Mouse (Mus musculus) heart, adult 18-20 months (tissue): ENCODE results near the gene Klhdc1. TPM values are rescaled to one million over a fixed set of nuclear protein-coding genes. Genes with fewer than 3 reads are reported as not detected.
A peak's percentile ranks its signal among the peaks of the same experiment; 100 is the strongest.

Experiments used
- DNase-seq, 2 experiments: peaks; one replicate each; pipeline ENCODE4 v3.0.0; 2021 to 2022; ENCODE audit warnings: mixed read lengths in 1 of 2
- total RNA-seq, 2 experiments: library from RNA; stranded (reverse); gene quantifications; 2 replicates each; pipeline ENCODE4 v1.2.3; 2021

Klhdc1 gene
- total RNA-seq, 2 experiments from 2014 or later = 42.1 TPM

DNA sequence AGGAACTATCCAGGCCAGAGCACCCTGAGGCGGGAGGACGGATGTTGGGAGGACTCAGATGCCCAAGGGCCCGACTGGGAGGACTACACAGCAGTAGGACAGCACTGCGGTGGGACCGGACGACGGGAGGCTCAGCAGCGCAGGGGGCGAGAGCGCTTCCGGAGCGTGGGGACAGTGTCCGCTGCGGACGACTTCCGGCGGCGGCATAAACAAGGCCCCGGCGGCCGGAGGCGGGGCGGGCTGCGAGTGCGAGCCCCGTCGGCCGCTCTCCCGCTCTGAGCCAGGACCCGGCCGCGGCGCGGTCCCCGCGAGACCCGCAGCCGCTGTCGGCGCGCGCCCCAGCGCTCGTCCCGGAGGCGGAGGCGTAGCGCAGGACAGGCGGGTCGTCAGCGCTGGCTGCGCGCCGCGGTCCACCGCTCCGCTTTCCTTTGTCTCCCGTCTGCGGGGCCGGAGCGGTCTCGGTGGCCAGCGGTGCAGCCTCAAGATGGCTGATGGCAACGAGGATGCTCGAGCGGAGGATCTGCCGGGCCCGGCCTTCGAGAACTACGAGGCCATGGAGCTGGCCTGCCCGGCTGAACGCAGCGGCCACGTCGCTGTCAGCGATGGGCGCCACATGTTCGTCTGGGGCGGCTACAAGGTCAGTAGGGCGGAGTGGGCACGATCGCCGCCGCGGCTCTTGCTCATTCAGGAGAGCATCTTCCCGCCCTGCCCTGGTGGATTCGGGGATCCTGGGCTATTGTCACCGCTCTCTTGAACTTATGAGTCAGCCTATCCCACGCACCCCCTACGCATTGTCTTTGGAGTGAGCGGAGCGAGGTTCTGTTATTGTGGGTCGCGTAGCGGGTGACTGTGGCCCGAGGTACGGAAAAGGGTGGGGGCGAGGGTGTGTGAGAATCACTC lies 55.8 kb downstream of the Klhdc1 start, which contains the start of gene Klhdc2:
Gene Klhdc2, plus strand, starts transcription at position 171 of the 900 bp plus-strand sequence.
- DNase-seq = peak; percentile 89 to 92

DNA sequence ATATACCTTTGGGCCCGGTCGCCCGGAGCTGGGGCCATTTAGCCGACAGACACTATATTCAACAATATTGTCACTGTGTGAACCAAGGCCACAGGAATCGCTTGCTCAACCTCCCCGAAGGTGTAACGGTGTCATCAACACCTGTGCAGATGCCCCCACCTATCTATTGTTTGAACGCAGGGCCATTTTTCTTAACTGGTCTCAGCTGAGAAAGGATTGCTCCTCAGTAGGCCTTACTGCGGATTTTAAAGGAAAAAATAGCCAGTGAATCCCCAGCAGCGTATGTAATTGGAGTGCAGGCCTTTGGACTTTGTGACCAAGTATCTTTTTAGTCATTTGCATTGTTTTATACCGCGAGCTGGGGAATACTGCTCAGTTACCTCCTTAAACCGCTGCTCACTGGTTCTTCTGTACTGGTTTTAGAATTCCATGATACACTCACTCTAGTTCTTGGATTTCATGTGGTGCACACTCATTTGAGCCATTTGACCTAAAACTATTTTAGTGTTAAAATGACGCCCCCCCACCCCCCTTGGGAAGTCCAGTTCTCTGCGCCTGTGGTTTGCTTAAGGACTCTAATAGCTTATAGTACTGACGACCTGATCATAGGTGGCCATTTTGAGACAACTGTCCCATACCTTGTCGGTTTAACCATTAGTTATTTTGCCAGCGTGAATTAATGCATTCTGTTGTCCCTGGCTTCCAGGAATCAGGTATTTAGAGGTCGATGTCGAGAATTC lies 56.6 kb downstream of the Klhdc1 start:
- no peak for DNase-seq

DNA sequence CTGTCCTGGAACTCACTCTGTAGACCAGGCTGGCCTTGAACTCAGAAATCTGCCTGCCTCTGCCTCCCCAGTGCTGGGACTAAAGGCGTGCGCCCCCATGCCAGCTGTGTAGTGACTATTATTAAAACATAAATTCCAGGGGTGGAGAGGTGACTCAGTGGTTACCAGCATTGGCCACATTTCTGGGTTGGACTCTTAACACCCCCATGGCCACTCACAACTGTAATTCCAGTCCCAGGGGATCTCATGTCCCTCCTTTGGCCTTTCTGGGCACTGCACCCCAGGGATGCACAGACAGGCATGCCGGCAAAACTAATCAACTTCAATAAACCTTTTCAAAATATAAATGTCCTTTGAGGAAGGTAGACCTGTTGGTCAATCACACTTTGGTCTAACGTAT lies 57.3 kb downstream of the Klhdc1 start:
- DNase-seq = no peak

DNA sequence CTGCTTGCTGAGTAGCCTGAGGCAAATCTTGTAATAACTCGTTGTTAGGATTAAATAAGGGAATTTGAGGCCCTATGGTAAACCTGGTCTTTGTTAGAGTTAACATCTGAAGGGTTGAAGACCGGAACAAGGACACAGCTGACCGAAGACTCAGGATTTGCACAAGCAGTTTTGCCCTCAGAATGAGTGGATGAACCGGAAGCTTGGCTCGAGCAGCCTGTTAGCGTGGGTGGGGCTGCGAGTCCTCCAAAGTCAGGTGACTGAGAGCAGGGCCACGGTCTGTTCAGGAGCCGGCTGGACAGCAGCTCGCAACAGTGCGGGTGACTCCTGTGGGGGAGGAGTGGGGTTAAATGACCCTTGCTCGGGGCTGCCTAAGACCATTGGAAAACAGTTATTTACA lies 58.3 kb downstream of the Klhdc1 start:
- peak; percentile 61 to 74 for DNase-seq

DNA sequence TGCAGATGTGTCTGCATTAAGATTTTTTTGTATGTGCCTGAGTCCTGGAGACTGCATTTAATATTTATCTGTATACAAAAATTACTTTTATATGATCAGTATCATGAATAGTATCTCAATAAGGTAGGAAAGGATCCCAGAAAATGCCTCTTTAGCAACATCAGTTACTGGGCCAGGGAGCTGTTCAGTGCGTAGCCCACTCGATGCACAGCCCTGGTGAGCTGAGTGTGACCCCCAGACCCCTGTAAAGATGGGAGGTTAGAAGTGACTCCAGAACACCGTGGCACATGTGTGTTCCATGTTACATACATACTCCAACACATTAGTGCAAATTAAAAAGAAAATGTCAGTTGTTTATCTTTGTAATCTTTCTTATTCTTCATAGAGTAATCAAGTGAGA lies 58.9 kb downstream of the Klhdc1 start:
- no peak for DNase-seq

DNA sequence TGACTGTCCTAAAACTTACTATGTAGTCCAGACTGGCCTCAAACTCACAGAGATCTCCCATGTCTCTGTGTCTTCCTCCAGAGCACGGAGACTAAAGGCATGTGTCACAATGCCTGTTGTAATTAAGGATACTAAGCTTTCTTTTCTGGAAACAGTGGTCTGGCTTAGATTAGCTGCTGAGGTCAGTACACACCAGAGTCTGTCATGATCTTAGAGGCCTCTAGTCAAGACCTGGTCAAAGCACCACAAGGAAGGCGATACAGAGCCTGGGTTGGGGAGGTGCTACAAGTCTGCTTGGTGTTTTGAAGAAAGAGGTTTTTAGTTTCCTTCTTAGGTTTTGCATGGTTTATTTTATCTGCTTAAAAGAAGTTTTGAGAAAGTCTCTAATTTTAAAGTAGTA lies 59.4 kb downstream of the Klhdc1 start:
- DNase-seq = no peak

DNA sequence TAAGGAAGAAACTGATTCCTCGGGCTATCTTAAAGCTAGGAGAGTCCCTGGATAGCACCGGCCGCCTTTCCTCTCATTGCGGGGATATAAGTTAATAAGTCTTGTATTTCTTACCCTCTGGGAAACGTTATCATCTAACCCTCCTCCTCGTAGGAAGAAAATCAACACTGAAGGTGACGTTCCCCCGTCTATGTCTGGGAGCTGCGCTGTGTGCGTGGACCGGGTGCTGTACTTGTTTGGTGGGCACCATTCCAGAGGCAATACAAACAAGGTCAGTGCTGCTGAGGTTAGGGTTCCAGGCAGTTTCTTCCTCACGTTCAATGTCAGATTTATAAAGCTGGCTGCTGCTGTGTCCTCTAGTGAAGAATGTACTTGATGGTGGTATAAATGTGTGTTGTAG lies 61.2 kb downstream of the Klhdc1 start:
- no peak for DNase-seq

DNA sequence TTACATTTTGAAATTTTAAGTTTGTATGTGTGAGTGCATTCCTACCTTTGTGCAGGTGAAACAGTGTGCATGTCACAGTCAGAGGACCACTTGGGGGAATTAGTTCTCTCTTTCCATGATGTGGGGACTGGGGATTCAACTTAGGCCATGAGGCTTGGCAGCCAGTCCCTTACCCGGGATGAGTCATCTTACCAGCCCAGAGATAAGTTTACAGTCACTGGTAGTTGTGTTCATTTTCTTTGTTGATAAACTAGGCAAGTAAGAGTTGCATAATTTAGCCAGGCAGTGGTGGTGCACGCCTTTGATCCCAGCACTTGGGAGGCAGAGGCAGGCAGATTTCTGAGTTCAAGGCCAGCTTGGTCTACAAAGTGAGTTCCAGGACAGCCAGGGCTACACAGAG lies 63.1 kb downstream of the Klhdc1 start:
- no peak for DNase-seq

DNA sequence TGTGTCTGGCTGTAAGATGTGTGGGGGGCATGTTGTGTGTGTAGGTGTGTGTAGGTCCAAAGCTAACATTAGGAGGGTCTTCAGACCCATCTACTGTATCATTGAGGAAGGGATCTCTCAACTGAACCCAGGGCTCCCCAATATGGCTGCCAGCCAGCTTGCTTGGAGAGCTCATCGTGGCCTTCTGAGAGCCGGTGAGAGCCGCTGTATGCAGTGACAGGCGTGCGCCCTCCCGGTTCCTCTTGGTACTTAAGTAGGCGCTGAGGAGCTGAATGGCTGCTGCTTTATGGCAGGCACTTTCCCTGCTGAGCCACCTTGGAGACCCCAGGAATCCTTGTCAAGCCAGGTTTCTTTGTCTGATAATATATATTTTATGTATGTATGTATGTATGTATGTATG lies 65.4 kb downstream of the Klhdc1 start:
- no peak for DNase-seq

DNA sequence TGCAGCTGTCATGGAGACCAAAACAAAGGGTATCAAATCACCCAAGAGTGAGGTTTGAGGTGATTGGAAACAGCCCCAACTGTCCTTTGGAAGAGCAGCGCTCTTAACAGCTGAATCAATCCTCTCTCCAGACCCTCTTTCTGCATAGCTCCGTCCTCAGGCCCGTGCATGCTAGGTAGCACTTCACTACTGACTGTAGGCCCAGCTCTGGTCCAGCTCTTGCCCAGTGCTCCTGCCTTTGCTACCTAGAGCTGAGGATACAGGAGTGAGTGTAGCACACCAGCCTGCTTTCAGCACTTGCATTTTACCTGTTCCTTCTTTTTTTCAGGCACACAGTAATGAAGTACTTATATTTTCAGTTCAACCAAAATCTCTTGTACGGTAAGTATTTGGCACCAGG lies 68.7 kb downstream of the Klhdc1 start:
- no peak for DNase-seq

DNA sequence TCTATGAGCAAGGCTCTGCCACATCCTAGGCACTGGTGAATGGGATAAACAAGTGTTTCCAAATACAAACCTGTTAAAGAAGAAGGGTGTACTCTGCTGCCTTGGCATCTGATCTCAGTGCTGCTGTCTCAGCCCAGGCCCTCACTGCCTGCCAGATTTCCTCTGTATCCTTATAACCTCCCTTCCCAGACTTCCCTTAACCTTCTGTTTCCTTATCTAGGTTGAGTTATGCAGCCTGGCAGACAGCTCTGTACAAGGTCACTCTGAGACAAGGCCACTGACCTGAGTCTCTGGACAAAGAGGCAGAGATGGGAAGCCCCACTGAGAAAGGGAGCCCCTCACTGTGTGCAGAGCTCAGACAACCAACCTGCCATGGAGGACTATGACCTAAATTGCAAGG lies 77.5 kb downstream of the Klhdc1 start:
- DNase-seq = no peak

DNA sequence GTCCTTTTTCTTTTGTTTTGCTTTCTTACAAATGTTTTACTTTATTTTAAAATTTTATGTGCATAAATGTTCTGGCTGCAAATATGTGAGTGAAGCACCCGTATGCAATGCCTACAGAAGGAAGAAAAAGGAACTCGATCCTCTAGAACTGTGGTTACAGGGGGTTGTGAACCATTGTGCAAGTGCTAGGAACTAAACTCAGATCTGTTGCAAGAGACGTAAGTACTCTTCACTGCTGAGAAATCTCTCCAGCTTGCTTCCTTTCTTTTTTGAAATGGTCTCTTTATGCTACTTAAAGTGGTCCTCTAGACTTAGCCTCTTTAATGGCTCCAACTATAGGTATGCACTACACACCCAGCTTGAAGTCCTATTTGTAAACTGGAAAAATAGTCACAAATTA lies 90.2 kb downstream of the Klhdc1 start:
- DNase-seq = no peak

DNA sequence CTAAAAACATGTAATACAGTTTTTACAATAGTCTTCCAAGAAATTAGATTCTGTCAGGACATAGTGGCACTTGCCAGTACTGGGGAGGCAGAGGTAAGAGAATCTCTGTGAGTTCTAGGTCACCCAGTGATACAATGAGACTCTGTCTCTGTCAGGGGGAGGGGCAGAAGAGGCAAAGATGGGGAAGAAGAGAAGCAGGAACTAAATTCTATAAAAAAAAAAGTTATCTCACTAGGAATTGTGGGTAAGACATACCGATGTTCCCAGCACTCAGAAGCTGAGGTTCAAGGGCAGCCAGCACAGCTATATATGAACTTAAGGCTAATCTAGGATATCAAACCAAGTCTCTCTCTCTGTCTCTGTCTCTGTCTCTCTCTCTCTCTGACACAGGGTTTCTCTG lies 91.2 kb downstream of the Klhdc1 start:
- DNase-seq = no peak

DNA sequence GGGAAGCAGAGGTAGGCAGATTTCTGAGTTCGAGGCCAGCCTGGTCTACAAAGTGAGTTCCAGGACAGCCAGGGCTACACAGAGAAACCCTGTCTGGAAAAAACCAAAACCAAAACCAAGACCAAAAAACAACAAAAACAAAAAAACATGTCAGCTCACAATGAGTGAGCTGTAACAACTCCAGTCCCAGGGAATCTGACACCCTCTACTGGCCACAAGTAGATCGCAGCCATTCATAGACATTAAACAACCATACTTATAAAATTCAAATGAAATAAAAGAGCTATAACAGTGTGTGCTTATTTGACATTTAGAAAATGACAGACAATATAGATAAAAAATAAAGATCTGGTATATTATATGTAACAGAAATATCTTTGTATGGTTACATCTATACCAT lies 92.6 kb downstream of the Klhdc1 start:
- peak; percentile 13 to 58 for DNase-seq

Other genes with a start within 250 kb of the Klhdc1 start
- 1,000 to 10,000 TPM; 1,202 to 1,485 TPM for gene Rps29, start 82.0 kb upstream of the Klhdc1 start, total RNA-seq
- not detected for gene Lrr1, start 72.4 kb upstream of the Klhdc1 start, total RNA-seq
- 100 to 1,000 TPM; 219 to 228 TPM for gene Rpl36al, start 57.1 kb upstream of the Klhdc1 start, total RNA-seq
- gene Mgat2, start 57.0 kb upstream of the Klhdc1 start, total RNA-seq = 10 to 100 TPM; 18.6 to 20.2 TPM
- 1 to 10 TPM; 2.8 to 3.1 TPM for gene Gm49383, start 44.1 kb upstream of the Klhdc1 start, total RNA-seq
- gene Dnaaf2, start 42.7 kb upstream of the Klhdc1 start, total RNA-seq = under 1 TPM; 0.57 to 0.65 TPM
- gene Gm49384, start 36.9 kb upstream of the Klhdc1 start, total RNA-seq = 1 to 10 TPM; 1.7 to 2.5 TPM
- gene Pole2, start 13.0 kb upstream of the Klhdc1 start, total RNA-seq = under 1 TPM; 0.37 to 0.49 TPM
- 100 to 1,000 TPM; 106 to 120 TPM for gene Klhdc2, start 55.5 kb downstream of the Klhdc1 start, total RNA-seq
- 10 to 100 TPM; 22.8 to 23.2 TPM for gene Nemf, start 116.0 kb downstream of the Klhdc1 start, total RNA-seq
- gene Arf6, start 131.0 kb downstream of the Klhdc1 start, total RNA-seq = 10 to 100 TPM; 36.6 to 38.1 TPM
- gene Gm9887, start 131.3 kb downstream of the Klhdc1 start, total RNA-seq = under 1 TPM; 0.49 to 0.77 TPM